Mouse (Mus musculus) liver, adult 2 months (tissue): ENCODE data around the gene Nicn1. TPM values are rescaled to one million over a fixed set of nuclear protein-coding genes. Genes with fewer than 3 reads are reported as not detected.

ENCODE experiments used
- DNase-seq: peaks from one replicate; pipeline ENCODE4 v3.0.0-alpha.2; 2011; ENCODE audit warnings: low read depth, low spot score; ENCODE audit errors: extremely low read depth
- H3K27ac ChIP-seq: fragments of 200-500 bp; replicated peaks from 2 replicates; pipeline ENCODE4 v1.5.1; 2012; ENCODE audit warnings: low read depth, mild to moderate bottlenecking, control low read depth, inconsistent platforms, low read length; ENCODE audit not compliant: insufficient read depth
- H3K27me3 ChIP-seq: fragments of 200-500 bp; 2 replicates; pipeline ENCODE4 v1.6.1; 2012; ENCODE audit warnings: mild to moderate bottlenecking, moderate library complexity, low read length, inconsistent platforms; ENCODE audit not compliant: control insufficient read depth, insufficient read depth
- H3K36me3 ChIP-seq: fragments of 200-500 bp; 2 replicates; pipeline ENCODE4 v1.6.1; 2012; ENCODE audit warnings: low read length, inconsistent platforms; ENCODE audit not compliant: control insufficient read depth, insufficient read depth
- H3K4me1 ChIP-seq: fragments of 200-500 bp; 2 replicates; pipeline ENCODE4 v1.6.1; 2011; ENCODE audit warnings: low read length; ENCODE audit not compliant: control insufficient read depth, insufficient read depth
- H3K4me3 ChIP-seq: fragments of 200-500 bp; 2 replicates; pipeline ENCODE4 v1.5.1; 2011; ENCODE audit warnings: low read depth, mild to moderate bottlenecking, control low read depth, low read length, moderate library complexity; ENCODE audit not compliant: insufficient read depth
- H3K79me2 ChIP-seq: fragments of 200-500 bp; 2 replicates; pipeline ENCODE4 v1.6.1; 2012; ENCODE audit warnings: inconsistent platforms, mild to moderate bottlenecking, low read length, moderate library complexity; ENCODE audit not compliant: control insufficient read depth, insufficient read depth
- H3K9ac ChIP-seq: fragments of 200-500 bp; 2 replicates; pipeline ENCODE4 v1.6.1; 2012; ENCODE audit warnings: low read depth, mild to moderate bottlenecking, control low read depth, inconsistent platforms, low read length
- CTCF ChIP-seq: fragments of 200-500 bp; IDR thresholded peaks from 2 replicates; pipeline ENCODE4 v1.5.1; 2011; ENCODE audit warnings: low read depth, low read length, control low read depth
- POLR2A ChIP-seq: fragments of 200-500 bp; IDR thresholded peaks from 2 replicates; pipeline ENCODE4 v1.6.1; 2011; ENCODE audit warnings: low read length, control low read depth; ENCODE audit not compliant: insufficient read depth; ENCODE audit errors: extremely low read depth
- WGBS: fragments of 180-500 bp; shearing (Covaris S2); methylation state at CpG from one replicate; pipeline ENCODE4 v1.1.7; 2018; 5-methylcytosine and 5-hydroxymethylcytosine counted together
- polyA plus RNA-seq: library from polyadenylated mRNA; depleted of rRNA; stranded (reverse); fragments of >200 nt; gene quantifications from 2 replicates; pipeline ENCODE4 v1.2.3, GENCODE M21; 2012; rRNA removed
- total RNA-seq: library from RNA; depleted of rRNA; stranded (reverse); fragments of >200 nt; gene quantifications from 2 replicates; pipeline ENCODE4 v1.2.3, GENCODE M21; 2014; rRNA removed

Gene Nicn1
- total RNA-seq (5.8 and 9.0 TPM in 2 replicates), polyA plus RNA-seq (15.9 and 21.2 TPM in 2 replicates)

GRCm38 (mm10) chr9:108290016-108290750, at the start of gene Nicn1:
Nicn1 (plus strand) TSS chr9:108290429.
- H3K9ac ChIP-seq, result peak within 1 kb of the TSS; percentile 28
- WGBS, result under 1% methylated on average over 32 of the region's 32 CpGs

GRCm38 (mm10) chr9:108244540-108244939, 45.7 kb upstream of the Nicn1 start:
- WGBS, result 84% methylated on average over 3 of the region's 3 CpGs
- Histone ChIP-seq H3K36me3 (peaks cover 14% of the 10 kb centered on the region), H3K27me3 (no peaks in the 10 kb centered on the region), H3K4me1 (no peaks in the 10 kb centered on the region), H3K4me3 (no peak overlapping the region), H3K27ac (no peak overlapping the region), H3K79me2 (peaks cover 19% of the 10 kb centered on the region; the same call in 1 of the 2 replicates), H3K9ac (no peak overlapping the region)
- DNase-seq, result no peak
- TF ChIP-seq POLR2A (no peak), CTCF (no peak)

More at GRCm38 (mm10) chr9:108290016-108290750, at the start of gene Nicn1:
- DNase-seq, result peak; percentile 99
- no peaks in the 10 kb centered on the region for H3K79me2 ChIP-seq
- H3K4me1 ChIP-seq, result peaks cover 5% of the 10 kb centered on the region
- no peaks in the 10 kb centered on the region for H3K27me3 ChIP-seq
- H3K36me3 ChIP-seq, result no peaks in the 10 kb centered on the region
- TF ChIP-seq POLR2A, result 0 out of 2 replicates have a peak, but pooled peaks have one; percentile 11
- no peak for TF ChIP-seq CTCF
- H3K27ac ChIP-seq, result peak within 1 kb of the TSS; percentile 40
- H3K4me3 ChIP-seq, result peak within 1 kb of the TSS; percentile 51

GRCm38 (mm10) chr9:108244984-108245383, 45.2 kb upstream of the Nicn1 start:
- no peaks in the 10 kb centered on the region for H3K4me1 ChIP-seq
- WGBS, result 78% methylated on average over 3 of the region's 3 CpGs
- H3K4me3 ChIP-seq, result no peak overlapping the region
- H3K27me3 ChIP-seq, result no peaks in the 10 kb centered on the region
- no peak overlapping the region for H3K27ac ChIP-seq
- no peak for TF ChIP-seq CTCF
- H3K36me3 ChIP-seq, result peaks cover 13% of the 10 kb centered on the region
- H3K9ac ChIP-seq, result no peak overlapping the region
- DNase-seq, result peak; percentile 36
- H3K79me2 ChIP-seq, result peaks cover 17% of the 10 kb centered on the region; the same call in 1 of the 2 replicates

GRCm38 (mm10) chr9:108248957-108249356, 41.3 kb upstream of the Nicn1 start:
- no peak overlapping the region for H3K9ac ChIP-seq
- no peaks in the 10 kb centered on the region for H3K4me1 ChIP-seq
- no peak overlapping the region for H3K4me3 ChIP-seq
- H3K36me3 ChIP-seq, result peaks cover 23% of the 10 kb centered on the region
- no peak for DNase-seq
- WGBS, result 65% methylated on average over 5 of the region's 5 CpGs
- TF ChIP-seq CTCF (no peak), POLR2A (no peak)
- H3K27ac ChIP-seq, result no peak overlapping the region
- H3K79me2 ChIP-seq, result peaks cover 9% of the 10 kb centered on the region; the same call in 1 of the 2 replicates
- no peaks in the 10 kb centered on the region for H3K27me3 ChIP-seq

GRCm38 (mm10) chr9:108251877-108252276, 38.4 kb upstream of the Nicn1 start:
- H3K36me3 ChIP-seq, result peaks cover 13% of the 10 kb centered on the region
- H3K9ac ChIP-seq, result no peak overlapping the region
- H3K4me3 ChIP-seq, result no peak overlapping the region
- no peak for DNase-seq
- peaks cover 9% of the 10 kb centered on the region; the same call in 1 of the 2 replicates for H3K79me2 ChIP-seq
- no peaks in the 10 kb centered on the region for H3K27me3 ChIP-seq
- no peaks in the 10 kb centered on the region for H3K4me1 ChIP-seq
- 86% methylated on average over 6 of the region's 6 CpGs for WGBS
- TF ChIP-seq CTCF, result no peak
- no peak for TF ChIP-seq POLR2A
- H3K27ac ChIP-seq, result no peak overlapping the region

- peaks cover 13% of the 10 kb centered on the region; the same call in 1 of the 2 replicates for H3K79me2 ChIP-seq
- peaks cover 13% of the 10 kb centered on the region for H3K36me3 ChIP-seq
- no peak overlapping the region for H3K27ac ChIP-seq
- no peaks in the 10 kb centered on the region for H3K4me1 ChIP-seq
- H3K4me3 ChIP-seq, result no peak overlapping the region
- no peak overlapping the region for H3K9ac ChIP-seq
- no peaks in the 10 kb centered on the region for H3K27me3 ChIP-seq
- TF ChIP-seq CTCF, result no peak
- TF ChIP-seq POLR2A, result no peak
- DNase-seq, result no peak
- 82% methylated on average over 7 of the region's 7 CpGs for WGBS
These were observed 37.5 kb upstream of the Nicn1 start for GRCm38 (mm10) chr9:108252766-108253165.
